Mouse (Mus musculus): Measurements from ENCODE around the gene Rspo3.

Gene Rspo3

GRCm38 (mm10) chr10:29441297-29441696, 94.4 kb downstream of the Rspo3 start:
- no peak for DNase-seq (ENCODE audit: low read depth, low spot score)

- DNase-seq (ENCODE audit: low read depth, low spot score), result no peak
Measured at GRCm38 (mm10) chr10:29432935-29433453, 102.7 kb downstream of the Rspo3 start.

GRCm38 (mm10) chr10:29426660-29427059, 109.0 kb downstream of the Rspo3 start:
- DNase-seq (ENCODE audit: low read depth, low spot score), result no peak

GRCm38 (mm10) chr10:29424571-29424970, 111.1 kb downstream of the Rspo3 start:
- DNase-seq (ENCODE audit: low read depth, low spot score), result no peak

GRCm38 (mm10) chr10:29414361-29414760, 121.3 kb downstream of the Rspo3 start:
- DNase-seq (ENCODE audit: low read depth, low spot score), result no peak

GRCm38 (mm10) chr10:29402656-29403268, 132.9 kb downstream of the Rspo3 start:
- DNase-seq (ENCODE audit: low read depth, low spot score), result no peak

All from CD4-positive helper T cell, adult 2 months (primary cell).